Mouse (Mus musculus): Measurements from ENCODE around the gene Tob2.

- TF ChIP-seq CTCF (IDR thresholded peaks at IDR 0.05; ENCODE audit: extremely low read depth, insufficient read depth, low read length) (no peak), POLR2A (IDR thresholded peaks at IDR 0.05; ENCODE audit: extremely low read depth, insufficient read depth, low read length) (no peak)
These were observed 997 bp upstream of the Tob2 start for GRCm38 (mm10) chr15:81859330-81860255.
